Mouse (Mus musculus): Measurements from ENCODE around the gene Sgsm1. TPM values are rescaled to one million over a fixed set of nuclear protein-coding genes. Genes with fewer than 3 reads are reported as not detected.

The Sgsm1 gene
- polyA plus RNA-seq, 1 experiment from 2014 or later: 0.45 TPM

- TF ChIP-seq EP300 (IDR thresholded peaks at IDR 0.05; ENCODE audit: low read depth) (no peak), CTCF (IDR thresholded peaks at IDR 0.05; ENCODE audit: low read depth) (no peak)
- DNase-seq (no peak), ATAC-seq (no peak)
- Histone ChIP-seq H3K27me3 (ENCODE audit: insufficient read depth, low read length) (no peaks in the 10 kb centered on the region), H3K27ac (ENCODE audit: low read depth) (no peak overlapping the region), H3K4me1 (ENCODE audit: insufficient read depth) (no peaks in the 10 kb centered on the region), H3K36me3 (replicated peaks; ENCODE audit: insufficient read depth, low read length) (no peaks in the 10 kb centered on the region; the same call in 1 of the 2 replicates), H3K4me2 (ENCODE audit: low read depth, low read length) (no peak overlapping the region), H3K9me3 (ENCODE audit: low read length) (no peaks in the 10 kb centered on the region), H3K4me3 (ENCODE audit: low read depth, low read length) (no peak overlapping the region), H3K9ac (replicated peaks) (no peak overlapping the region)
Observed at GRCm38 (mm10) chr5:113268246-113268645, 42.3 kb downstream of the Sgsm1 start.

GRCm38 (mm10) chr5:113265637-113266036 lies 44.9 kb downstream of the Sgsm1 start:
- Histone ChIP-seq H3K36me3 (replicated peaks; ENCODE audit: insufficient read depth, low read length) (no peaks in the 10 kb centered on the region; the same call in 1 of the 2 replicates), H3K9me3 (ENCODE audit: low read length) (no peaks in the 10 kb centered on the region), H3K27ac (ENCODE audit: low read depth) (no peak overlapping the region), H3K4me1 (ENCODE audit: insufficient read depth) (no peaks in the 10 kb centered on the region), H3K4me2 (ENCODE audit: low read depth, low read length) (no peak overlapping the region), H3K4me3 (ENCODE audit: low read depth, low read length) (no peak overlapping the region), H3K27me3 (ENCODE audit: insufficient read depth, low read length) (no peaks in the 10 kb centered on the region), H3K9ac (replicated peaks) (no peak overlapping the region)
- DNase-seq (no peak), ATAC-seq (no peak)
- 72% methylated on average over 8 of the region's 8 CpGs for WGBS (ENCODE audit: insufficient replicate concordance)
- no peak for TF ChIP-seq CTCF (IDR thresholded peaks at IDR 0.05; ENCODE audit: low read depth)
- no peak for TF ChIP-seq EP300 (IDR thresholded peaks at IDR 0.05; ENCODE audit: low read depth)

- Histone ChIP-seq H3K4me3 (ENCODE audit: low read depth, low read length) (no peak overlapping the region), H3K9ac (replicated peaks) (no peak overlapping the region), H3K36me3 (replicated peaks; ENCODE audit: insufficient read depth, low read length) (no peaks in the 10 kb centered on the region), H3K9me3 (ENCODE audit: low read length) (no peaks in the 10 kb centered on the region), H3K27me3 (ENCODE audit: insufficient read depth, low read length) (no peaks in the 10 kb centered on the region), H3K4me2 (ENCODE audit: low read depth, low read length) (no peak overlapping the region), H3K27ac (ENCODE audit: low read depth) (no peak overlapping the region), H3K4me1 (ENCODE audit: insufficient read depth) (no peaks in the 10 kb centered on the region)
- DNase-seq (no peak), ATAC-seq (no peak)
- TF ChIP-seq EP300 (IDR thresholded peaks at IDR 0.05; ENCODE audit: low read depth) (no peak), CTCF (IDR thresholded peaks at IDR 0.05; ENCODE audit: low read depth) (no peak)
- WGBS (ENCODE audit: insufficient replicate concordance): 89% methylated on average over 11 of the region's 11 CpGs
Observed at GRCm38 (mm10) chr5:113250806-113251205, 59.8 kb downstream of the Sgsm1 start.

- H3K36me3 ChIP-seq (replicated peaks; ENCODE audit: insufficient read depth, low read length): no peaks in the 10 kb centered on the region
- DNase-seq (no peak), ATAC-seq (no peak)
- no peak overlapping the region for H3K9ac ChIP-seq (replicated peaks)
- H3K27ac ChIP-seq (ENCODE audit: low read depth): no peak overlapping the region
- H3K4me2 ChIP-seq (ENCODE audit: low read depth, low read length): no peak overlapping the region
- H3K4me3 ChIP-seq (ENCODE audit: low read depth, low read length): no peak overlapping the region
- 74% methylated on average over 8 of the region's 8 CpGs for WGBS (ENCODE audit: insufficient replicate concordance)
- no peaks in the 10 kb centered on the region for H3K9me3 ChIP-seq (ENCODE audit: low read length)
- TF ChIP-seq CTCF (IDR thresholded peaks at IDR 0.05; ENCODE audit: low read depth) (no peak), EP300 (IDR thresholded peaks at IDR 0.05; ENCODE audit: low read depth) (no peak)
- H3K27me3 ChIP-seq (ENCODE audit: insufficient read depth, low read length): no peaks in the 10 kb centered on the region
- H3K4me1 ChIP-seq (ENCODE audit: insufficient read depth): no peaks in the 10 kb centered on the region
Observed at GRCm38 (mm10) chr5:113249263-113249930, 61.2 kb downstream of the Sgsm1 start.

- Histone ChIP-seq H3K27ac (ENCODE audit: low read depth) (no peak overlapping the region), H3K4me1 (ENCODE audit: insufficient read depth) (peaks cover 6% of the 10 kb centered on the region), H3K4me2 (ENCODE audit: low read depth, low read length) (no peak overlapping the region), H3K36me3 (replicated peaks; ENCODE audit: insufficient read depth, low read length) (no peaks in the 10 kb centered on the region), H3K9me3 (ENCODE audit: low read length) (no peaks in the 10 kb centered on the region), H3K27me3 (ENCODE audit: insufficient read depth, low read length) (no peaks in the 10 kb centered on the region), H3K4me3 (ENCODE audit: low read depth, low read length) (no peak overlapping the region), H3K9ac (replicated peaks) (no peak overlapping the region)
- 72% methylated on average over 5 of the region's 5 CpGs for WGBS (ENCODE audit: insufficient replicate concordance)
- DNase-seq (no peak), ATAC-seq (no peak)
- no peak for TF ChIP-seq EP300 (IDR thresholded peaks at IDR 0.05; ENCODE audit: low read depth)
- TF ChIP-seq CTCF (IDR thresholded peaks at IDR 0.05; ENCODE audit: low read depth): no peak
Observed at GRCm38 (mm10) chr5:113230196-113230595, 80.4 kb downstream of the Sgsm1 start.

- no peaks in the 10 kb centered on the region for H3K9me3 ChIP-seq (ENCODE audit: low read length)
- ATAC-seq: peak; percentile 88
- WGBS (ENCODE audit: insufficient replicate concordance): under 1% methylated on average over 13 of the region's 13 CpGs
- no peak within 1 kb of the TSS for H3K9ac ChIP-seq (replicated peaks)
- peak; percentile 82 for DNase-seq
- peaks cover 6% of the 10 kb centered on the region for H3K4me1 ChIP-seq (ENCODE audit: insufficient read depth)
- no peaks in the 10 kb centered on the region for H3K27me3 ChIP-seq (ENCODE audit: insufficient read depth, low read length)
- H3K4me2 ChIP-seq (ENCODE audit: low read depth, low read length): peak within 1 kb of the TSS; percentile 55
- 0 out of 2 replicates have a peak within 1 kb of the TSS, but pooled peaks have one; percentile 16 for H3K27ac ChIP-seq (ENCODE audit: low read depth)
- no peaks in the 10 kb centered on the region for H3K36me3 ChIP-seq (replicated peaks; ENCODE audit: insufficient read depth, low read length)
- peak; percentile 90 for TF ChIP-seq CTCF (IDR thresholded peaks at IDR 0.05; ENCODE audit: low read depth)
- TF ChIP-seq EP300 (IDR thresholded peaks at IDR 0.05; ENCODE audit: low read depth): no peak
- no peak within 1 kb of the TSS for H3K4me3 ChIP-seq (ENCODE audit: low read depth, low read length)
Observed at GRCm38 (mm10) chr5:113226632-113227102, 83.9 kb downstream of the Sgsm1 start, which contains the start of gene Tmem211. Tmem211 (plus strand) TSS chr5:113226909.
